Mouse (Mus musculus) lung, adult 18-20 months (tissue): ENCODE data around the gene Rem2.

Source experiments
- DNase-seq, 2 experiments: peaks; one replicate each; pipeline ENCODE4 v3.0.0; 2022; ENCODE audit warnings: mixed read lengths in 2 of 2

Rem2 gene

GRCm38 (mm10) chr14:54492345-54493131 is 16.6 kb downstream of the Rem2 start:
- peak; percentile 30 to 34 for DNase-seq

DNA sequence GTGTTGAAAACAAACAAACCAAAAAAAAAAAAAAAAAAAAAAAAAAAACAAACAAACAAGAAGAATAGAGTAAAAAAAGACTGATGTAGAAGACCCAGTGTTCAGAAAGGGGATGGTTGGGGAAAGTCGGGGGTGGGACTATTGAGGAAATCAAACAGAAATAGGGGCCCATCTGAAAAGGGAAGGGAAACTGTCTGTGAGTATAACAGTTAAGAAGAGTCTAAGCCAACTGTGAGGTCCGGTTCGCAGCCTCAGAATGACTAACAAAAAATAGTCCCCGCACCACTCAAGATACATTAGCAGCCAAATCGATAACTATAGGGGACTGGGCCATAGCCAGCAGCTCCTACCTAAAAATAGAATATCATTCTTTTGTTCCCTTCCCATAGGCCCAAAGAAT is 17.3 kb downstream of the Rem2 start:
- no peak for DNase-seq

DNA sequence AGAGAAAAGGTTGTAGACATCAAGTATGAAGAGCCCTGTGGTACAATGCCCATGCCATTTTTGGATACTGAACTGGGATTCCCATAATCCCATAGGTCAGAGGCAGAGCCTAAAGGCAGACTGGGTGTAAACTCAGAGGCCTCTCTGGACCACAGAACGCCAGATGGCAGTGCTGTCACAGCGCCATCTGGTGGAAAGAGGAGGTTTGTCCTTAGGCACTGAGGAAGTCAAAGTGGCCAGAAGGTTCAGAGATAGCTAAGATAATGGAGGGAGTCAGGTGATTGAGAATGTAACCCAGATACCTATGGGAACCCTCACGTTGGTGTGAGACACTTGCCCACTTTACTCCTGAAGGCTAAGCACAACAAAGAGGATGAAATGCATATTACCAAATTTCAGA is 18.3 kb downstream of the Rem2 start:
- peak; percentile 67 to 72 for DNase-seq

GRCm38 (mm10) chr14:54496706-54497105 is 20.8 kb downstream of the Rem2 start:
- DNase-seq = no peak

DNA sequence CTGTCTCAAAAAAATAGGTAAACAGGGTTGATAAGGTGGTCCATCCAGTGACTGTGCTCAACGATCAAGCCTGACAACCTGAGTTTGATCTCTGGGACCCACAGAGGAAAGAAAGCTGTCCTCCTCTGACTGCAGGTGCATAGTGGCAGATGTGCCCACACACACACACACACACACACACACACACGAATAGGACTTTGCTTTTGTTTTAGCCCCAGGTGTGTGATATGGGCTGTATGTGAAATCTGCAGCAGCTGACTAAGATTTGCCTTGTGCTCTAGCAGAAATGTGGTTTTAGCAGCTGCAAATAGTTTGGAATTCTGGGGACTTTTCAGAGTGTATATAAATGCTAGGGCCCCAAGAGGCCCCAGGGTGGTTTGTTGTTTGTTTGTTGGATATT is 23.4 kb downstream of the Rem2 start:
- no peak for DNase-seq

DNA sequence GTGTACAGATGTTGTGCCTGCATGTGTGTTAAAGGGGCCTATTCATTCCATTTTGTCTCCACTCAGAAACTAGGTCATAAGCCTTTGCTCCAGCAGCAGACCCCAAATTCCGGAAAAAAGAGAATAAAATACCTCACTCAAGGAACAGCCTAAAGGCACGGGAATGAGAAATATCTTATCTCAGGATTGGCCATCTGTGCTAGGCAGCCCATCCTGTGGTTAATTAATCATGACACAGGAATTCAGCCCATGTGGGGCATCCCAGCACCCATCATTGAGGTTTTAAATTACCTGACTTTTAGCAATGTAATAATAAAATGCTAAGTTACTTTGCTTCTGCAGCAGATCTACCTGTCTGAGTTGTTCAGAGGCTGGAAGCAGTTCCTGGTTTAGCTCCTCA is 25.5 kb downstream of the Rem2 start:
- no peak for DNase-seq

GRCm38 (mm10) chr14:54503092-54503491 is 27.2 kb downstream of the Rem2 start:
- no peak for DNase-seq

DNA sequence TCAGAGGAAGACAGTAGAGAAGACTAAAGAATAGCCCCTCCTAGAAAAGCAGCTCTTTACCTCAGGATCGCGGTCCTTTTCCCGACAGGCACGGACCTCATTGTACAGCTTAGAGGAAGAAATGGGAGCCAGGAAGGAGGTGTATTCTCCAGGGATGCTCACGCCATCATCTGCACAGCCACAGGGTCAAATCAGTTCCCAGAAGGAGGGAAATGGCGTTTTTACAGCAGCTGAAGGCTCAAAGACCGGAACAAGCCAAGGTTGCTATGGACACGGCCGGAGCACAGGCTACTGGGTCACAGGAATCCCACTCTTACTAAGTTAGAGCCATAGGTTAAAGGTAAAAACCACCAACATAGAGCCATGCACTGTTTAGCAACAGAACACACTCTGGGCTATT is 33.9 kb downstream of the Rem2 start:
- no peak for DNase-seq

GRCm38 (mm10) chr14:54516710-54517310 is 40.9 kb downstream of the Rem2 start:
- DNase-seq = no peak

DNA sequence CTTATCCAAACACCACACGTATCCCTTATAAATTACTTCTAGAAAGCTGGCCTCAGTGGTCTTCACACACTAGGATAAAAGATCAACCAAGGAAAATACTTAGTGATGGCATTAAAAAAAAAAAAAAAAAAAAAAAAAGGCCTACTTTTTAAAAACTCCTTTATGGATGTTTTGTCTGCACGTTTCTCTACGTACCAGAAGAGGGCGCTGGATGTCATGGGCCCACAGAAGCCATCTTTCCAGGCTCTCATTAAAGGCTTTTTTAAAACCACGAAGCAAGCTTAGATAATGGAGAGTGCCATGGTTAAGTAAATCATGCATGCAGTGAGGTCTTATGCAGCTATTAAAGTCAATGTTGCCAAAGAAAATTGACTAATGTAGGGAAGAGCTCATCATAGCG is 47.7 kb downstream of the Rem2 start:
- DNase-seq = no peak

GRCm38 (mm10) chr14:54527227-54528006 is 51.5 kb downstream of the Rem2 start:
- peak in 1 of 2 experiments; percentile 21 for DNase-seq

- no peak for DNase-seq
Measured at GRCm38 (mm10) chr14:54528007-54528393, 52.1 kb downstream of the Rem2 start.

GRCm38 (mm10) chr14:54528446-54529111 is 52.7 kb downstream of the Rem2 start:
- DNase-seq = peak; percentile 75 to 82
